Mouse (Mus musculus): ENCODE results near the gene Arhgdib. TPM values are rescaled to one million over a fixed set of nuclear protein-coding genes. Genes with fewer than 3 reads are reported as not detected.

Gene Arhgdib
- polyA plus RNA-seq, 1 experiment from 2014 or later, result 14.9 TPM

Other genes with a start within 250 kb of the Arhgdib start
- 0.10 and 0.19 TPM in 2 replicates for gene Gucy2c, start 160.1 kb downstream of the Arhgdib start, polyA plus RNA-seq (2015; fragmentation: Nextera tagmentation; extraction: Ambion mirVana)
- gene Hist4h4, start 137.5 kb downstream of the Arhgdib start, polyA plus RNA-seq (2015; fragmentation: Nextera tagmentation; extraction: Ambion mirVana), result 0.35 and 0.54 TPM in 2 replicates
- gene H2afj, start 133.7 kb downstream of the Arhgdib start, polyA plus RNA-seq (2015; fragmentation: Nextera tagmentation; extraction: Ambion mirVana), result 101 and 104 TPM in 2 replicates
- 1.0 and 1.3 TPM in 2 replicates for gene BC049715, start 114.3 kb downstream of the Arhgdib start, polyA plus RNA-seq (2015; fragmentation: Nextera tagmentation; extraction: Ambion mirVana)
- 65.6 and 78.1 TPM in 2 replicates for gene Wbp11, start 113.7 kb downstream of the Arhgdib start, polyA plus RNA-seq (2015; fragmentation: Nextera tagmentation; extraction: Ambion mirVana)
- 2.2 TPM in 2 replicates for gene Smco3, start 106.4 kb downstream of the Arhgdib start, polyA plus RNA-seq (2015; fragmentation: Nextera tagmentation; extraction: Ambion mirVana)
- gene Art4, start 84.2 kb downstream of the Arhgdib start, polyA plus RNA-seq (2015; fragmentation: Nextera tagmentation; extraction: Ambion mirVana), result 0.16 and 0.23 TPM in 2 replicates
- 28.6 and 31.5 TPM in 2 replicates for gene Mgp, start 66.1 kb downstream of the Arhgdib start, polyA plus RNA-seq (2015; fragmentation: Nextera tagmentation; extraction: Ambion mirVana)
- 0.15 TPM in 1 of 2 replicates, not detected in the other for gene Erp27, start 19.7 kb downstream of the Arhgdib start, polyA plus RNA-seq (2015; fragmentation: Nextera tagmentation; extraction: Ambion mirVana)
- gene Pde6h, start 18.1 kb downstream of the Arhgdib start, polyA plus RNA-seq (2015; fragmentation: Nextera tagmentation; extraction: Ambion mirVana), result 0.05 and 0.09 TPM in 2 replicates
- gene Rerg, start 228.6 kb upstream of the Arhgdib start, polyA plus RNA-seq (2015; fragmentation: Nextera tagmentation; extraction: Ambion mirVana), result 7.9 and 9.0 TPM in 2 replicates